Mouse (Mus musculus) liver, embryonic 14.5 days (tissue): ENCODE measurements around the gene Cope.

Experiments used
- CTCF ChIP-seq: IDR thresholded peaks from 2 replicates; pipeline ENCODE4 v1.5.1; 2016; ENCODE audit warnings: antibody characterized with exemption, low read depth, control low read depth
- EP300 ChIP-seq: IDR thresholded peaks from 2 replicates; pipeline ENCODE4 v1.6.1; 2016; ENCODE audit warnings: antibody characterized with exemption, low read depth

GRCm38 (mm10) chr8:70257456-70257855, 44.9 kb upstream of the Cope start:
- TF ChIP-seq CTCF (no peak), EP300 (no peak)
